Mouse (Mus musculus) cortical plate, adult 2 months (tissue): ENCODE measurements around the gene Irf2. TPM values are rescaled to one million over a fixed set of nuclear protein-coding genes. Genes with fewer than 3 reads are reported as not detected.

Experiments used
- H3K27ac ChIP-seq: fragments of 200-500 bp; 2 replicates; pipeline ENCODE4 v1.5.1; 2012; ENCODE audit warnings: low read length, control low read depth, inconsistent platforms; ENCODE audit not compliant: insufficient read depth
- H3K4me1 ChIP-seq: fragments of 200-500 bp; 2 replicates; pipeline ENCODE4 v1.6.1; 2011; ENCODE audit warnings: low read length; ENCODE audit not compliant: control insufficient read depth, insufficient read depth
- H3K4me3 ChIP-seq: fragments of 200-500 bp; 2 replicates; pipeline ENCODE4 v1.5.1; 2011; ENCODE audit warnings: mild to moderate bottlenecking, low read length, control low read depth; ENCODE audit not compliant: insufficient read depth
- CTCF ChIP-seq: fragments of 200-500 bp; IDR thresholded peaks from 2 replicates; pipeline ENCODE4 v1.5.1; 2011; ENCODE audit warnings: mild to moderate bottlenecking, control low read depth, low read length; ENCODE audit not compliant: insufficient read depth; ENCODE audit errors: extremely low read depth
- POLR2A ChIP-seq: fragments of 200-500 bp; IDR thresholded peaks from 2 replicates; pipeline ENCODE4 v1.6.1; 2011; ENCODE audit warnings: mild to moderate bottlenecking, low read length, control low read depth; ENCODE audit not compliant: insufficient read depth; ENCODE audit errors: extremely low read depth
- polyA plus RNA-seq: library from polyadenylated mRNA; depleted of rRNA; stranded (reverse); fragments of >200 nt; gene quantifications from 2 replicates; pipeline ENCODE4 v1.2.3, GENCODE M21; 2012

The Irf2 gene
- polyA plus RNA-seq, 1 experiment = 27.1 TPM

- peaks cover 6% of the 10 kb centered on the region; the same call in 1 of the 2 replicates for H3K4me1 ChIP-seq
- TF ChIP-seq CTCF = no peak
- H3K27ac ChIP-seq = no peak overlapping the region
- no peak overlapping the region for H3K4me3 ChIP-seq
Measured at GRCm38 (mm10) chr8:46789091-46789881, 49.8 kb downstream of the Irf2 start.

GRCm38 (mm10) chr8:46791664-46792371 lies 52.3 kb downstream of the Irf2 start:
- no peak overlapping the region for H3K27ac ChIP-seq
- no peak for TF ChIP-seq POLR2A
- TF ChIP-seq CTCF = no peak
- peaks cover 6% of the 10 kb centered on the region; the same call in 1 of the 2 replicates for H3K4me1 ChIP-seq
- H3K4me3 ChIP-seq = no peak overlapping the region

GRCm38 (mm10) chr8:46792653-46793052 lies 53.1 kb downstream of the Irf2 start:
- H3K4me3 ChIP-seq = no peak overlapping the region
- no peak overlapping the region for H3K27ac ChIP-seq
- H3K4me1 ChIP-seq = peaks cover 6% of the 10 kb centered on the region; the same call in 1 of the 2 replicates
- TF ChIP-seq POLR2A = no peak
- no peak for TF ChIP-seq CTCF

GRCm38 (mm10) chr8:46793248-46793647 lies 53.7 kb downstream of the Irf2 start:
- H3K27ac ChIP-seq = no peak overlapping the region
- H3K4me3 ChIP-seq = no peak overlapping the region
- peaks cover 6% of the 10 kb centered on the region; the same call in 1 of the 2 replicates for H3K4me1 ChIP-seq
- no peak for TF ChIP-seq POLR2A
- no peak for TF ChIP-seq CTCF

GRCm38 (mm10) chr8:46794317-46794716 lies 54.8 kb downstream of the Irf2 start:
- Histone ChIP-seq H3K4me1 (peaks cover 6% of the 10 kb centered on the region; the same call in 1 of the 2 replicates), H3K27ac (no peak overlapping the region), H3K4me3 (no peak overlapping the region)
- TF ChIP-seq POLR2A (no peak), CTCF (no peak)

- Histone ChIP-seq H3K27ac (no peak overlapping the region), H3K4me3 (no peak overlapping the region), H3K4me1 (peaks cover 4% of the 10 kb centered on the region; the same call in 1 of the 2 replicates)
- TF ChIP-seq CTCF (no peak), POLR2A (no peak)
Measured at GRCm38 (mm10) chr8:46799212-46799611, 59.7 kb downstream of the Irf2 start.

- Histone ChIP-seq H3K27ac (no peak overlapping the region), H3K4me3 (no peak overlapping the region), H3K4me1 (peaks cover 4% of the 10 kb centered on the region; the same call in 1 of the 2 replicates)
- TF ChIP-seq POLR2A (no peak), CTCF (no peak)
Measured at GRCm38 (mm10) chr8:46799706-46800105, 60.2 kb downstream of the Irf2 start.

- H3K27ac ChIP-seq = no peak overlapping the region
- no peak overlapping the region for H3K4me3 ChIP-seq
- H3K4me1 ChIP-seq = peaks cover 4% of the 10 kb centered on the region; the same call in 1 of the 2 replicates
- TF ChIP-seq POLR2A (no peak), CTCF (no peak)
Measured at GRCm38 (mm10) chr8:46801153-46801684, 61.7 kb downstream of the Irf2 start.

GRCm38 (mm10) chr8:46802009-46802408 lies 62.5 kb downstream of the Irf2 start:
- H3K4me1 ChIP-seq = peaks cover 4% of the 10 kb centered on the region; the same call in 1 of the 2 replicates
- TF ChIP-seq CTCF (no peak), POLR2A (no peak)
- no peak overlapping the region for H3K4me3 ChIP-seq
- H3K27ac ChIP-seq = no peak overlapping the region
